Mouse (Mus musculus) retina, embryonic 14.5 days (tissue): ENCODE results near the gene Gm21256.
"Not testable (repeated sequence)": the region's sequence is repeated elsewhere in the genome, so short reads cannot be mapped to it uniquely, and the experiment has no call there.

Experiments
- DNase-seq: peaks from one replicate; pipeline ENCODE4 v3.0.0-alpha.2; 2015; ENCODE audit warnings: low spot score

The Gm21256 gene

DNA sequence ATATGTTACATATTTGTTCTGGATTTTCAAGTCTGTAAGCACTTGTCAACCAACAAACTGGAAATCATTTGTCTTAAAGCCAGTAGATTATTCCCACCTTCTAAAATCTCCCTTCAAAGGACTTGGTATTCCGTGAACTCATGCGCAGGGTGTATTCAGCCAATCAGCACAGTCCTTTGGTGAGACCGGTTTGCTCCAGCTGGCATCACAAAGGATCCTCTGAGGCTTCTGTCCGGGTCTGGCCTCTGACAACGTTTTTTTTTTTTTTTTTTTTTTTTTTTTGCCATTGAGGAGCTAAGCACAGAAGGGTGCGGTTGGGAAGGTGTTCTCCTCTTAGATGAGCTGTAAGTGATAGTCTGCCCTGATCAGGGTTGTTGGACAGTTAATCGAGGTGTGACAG lies at the start of gene Gm21256:
Gene Gm21256, plus strand, starts transcription at position 301 of the 400 bp plus-strand sequence.
- DNase-seq = not testable (repeated sequence)
